Mouse (Mus musculus) hindbrain, embryonic 15.5 days (tissue): Measurements from ENCODE around the gene Gipc2. TPM values are rescaled to one million over a fixed set of nuclear protein-coding genes. Genes with fewer than 3 reads are reported as not detected.
"Not testable (repeated sequence)": the region's sequence is repeated elsewhere in the genome, so short reads cannot be mapped to it uniquely, and the experiment has no call there.

Experiments used
- ATAC-seq: fragments of 200-750 bp; cut with Nextera tagmentation; 2 replicates; pipeline ENCODE4 v1.8.0; 2017; ENCODE audit warnings: low read depth, moderate number of reproducible peaks, moderate TSS enrichment; ENCODE audit not compliant: low FRiP score
- H3K27ac ChIP-seq: fragments of 300-500 bp; sonication (generic); replicated peaks from 2 replicates; pipeline ENCODE4 v1.5.1; 2015; ENCODE audit warnings: mild to moderate bottlenecking, inconsistent platforms
- H3K27me3 ChIP-seq: fragments of 300-500 bp; sonication (generic); 2 replicates; pipeline ENCODE4 v1.6.1; 2015; ENCODE audit warnings: control low read depth, inconsistent platforms
- H3K36me3 ChIP-seq: fragments of 300-500 bp; sonication (generic); 2 replicates; pipeline ENCODE4 v1.6.1; 2015; ENCODE audit warnings: control low read depth, inconsistent platforms
- H3K4me1 ChIP-seq: fragments of 300-500 bp; sonication (generic); replicated peaks from 2 replicates; pipeline ENCODE4 v1.6.1; 2015; ENCODE audit warnings: control low read depth, inconsistent platforms
- H3K4me2 ChIP-seq: fragments of 300-500 bp; sonication (generic); 2 replicates; pipeline ENCODE4 v1.6.1; 2015; ENCODE audit warnings: moderate library complexity, mild to moderate bottlenecking, inconsistent platforms
- H3K4me3 ChIP-seq: fragments of 300-500 bp; sonication (generic); 2 replicates; pipeline ENCODE4 v1.5.1; 2015; ENCODE audit warnings: mild to moderate bottlenecking, inconsistent platforms
- H3K9ac ChIP-seq: fragments of 300-500 bp; sonication (generic); 2 replicates; pipeline ENCODE4 v1.6.1; 2015; ENCODE audit warnings: inconsistent platforms
- H3K9me3 ChIP-seq: fragments of 300-500 bp; sonication (generic); 2 replicates; pipeline ENCODE4 v1.6.1; 2016; ENCODE audit warnings: control low read depth, inconsistent platforms
- WGBS: fragments of 180-500 bp; shearing (Covaris S2); methylation state at CpG from one replicate; pipeline ENCODE4 v1.1.7; 2015; 5-methylcytosine and 5-hydroxymethylcytosine counted together
- polyA plus RNA-seq: library from polyadenylated mRNA; unstranded; fragments of >200 nt; fragmentation: Nextera tagmentation; extraction: Ambion mirVana; gene quantifications from 2 replicates; pipeline ENCODE4 v1.2.1, GENCODE M21; 2015

Gene Gipc2
- polyA plus RNA-seq, 1 experiment from 2014 or later: 13.7 TPM

GRCm38 (mm10) chr3:152202942-152203341 is 36.9 kb upstream of the Gipc2 start:
- Histone ChIP-seq H3K4me2 (no peak overlapping the region), H3K4me3 (no peak overlapping the region), H3K27me3 (no peaks in the 10 kb centered on the region), H3K27ac (no peak overlapping the region), H3K4me1 (no peaks in the 10 kb centered on the region), H3K9me3 (no peaks in the 10 kb centered on the region), H3K36me3 (no peaks in the 10 kb centered on the region), H3K9ac (no peak overlapping the region)
- ATAC-seq: no peak

GRCm38 (mm10) chr3:152201651-152202050 is 35.6 kb upstream of the Gipc2 start:
- Histone ChIP-seq H3K27ac (no peak overlapping the region), H3K4me1 (no peaks in the 10 kb centered on the region), H3K9me3 (no peaks in the 10 kb centered on the region), H3K27me3 (no peaks in the 10 kb centered on the region), H3K4me3 (no peak overlapping the region), H3K4me2 (no peak overlapping the region), H3K36me3 (no peaks in the 10 kb centered on the region), H3K9ac (no peak overlapping the region)
- WGBS: 88% methylated on average over 2 of the region's 2 CpGs
- no peak for ATAC-seq

DNA sequence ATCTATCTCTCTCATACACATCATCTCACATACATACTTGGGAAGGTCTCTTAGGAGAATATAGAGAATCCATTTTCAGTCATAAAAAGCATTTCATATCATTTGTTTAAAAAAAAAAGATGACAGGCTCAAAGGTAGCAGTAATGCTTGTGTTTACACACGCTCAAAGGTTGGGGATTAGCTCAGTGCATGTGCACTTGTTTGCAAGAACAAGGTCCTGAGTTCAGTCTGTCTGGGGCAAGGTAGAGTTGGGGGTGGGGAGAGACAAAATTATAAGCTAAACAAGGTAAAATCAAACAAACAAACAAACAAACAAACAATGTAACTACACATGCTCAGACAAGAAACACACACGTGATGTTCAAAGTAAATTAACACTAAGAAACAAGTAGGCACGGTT is 35.2 kb upstream of the Gipc2 start:
- WGBS: 94% methylated on average over 3 of the region's 3 CpGs
- ATAC-seq: no peak
- no peak overlapping the region for H3K27ac ChIP-seq

DNA sequence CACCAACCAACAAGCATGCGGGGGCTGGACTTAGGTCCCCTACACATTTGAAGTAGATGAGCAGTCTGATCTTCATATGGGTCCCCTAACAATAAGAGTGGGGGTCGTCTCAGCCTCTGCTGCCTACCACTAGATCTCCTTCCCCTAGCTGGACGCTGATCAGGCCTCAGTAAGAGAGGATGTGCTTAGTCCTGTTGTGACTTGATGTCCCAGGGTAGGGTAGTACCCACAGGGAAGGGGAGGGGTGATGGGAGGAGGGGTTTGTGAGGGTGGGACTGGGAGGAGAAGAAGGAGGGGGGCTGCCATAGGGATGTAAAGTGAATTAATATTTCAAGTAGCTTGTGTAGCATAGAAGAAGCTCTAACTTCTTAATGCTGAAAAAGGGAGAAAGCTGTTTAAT is 33.1 kb upstream of the Gipc2 start:
- no peaks in the 10 kb centered on the region for H3K9me3 ChIP-seq

More for the DNA sequence above, 35.2 kb upstream of the Gipc2 start:
- H3K4me3 ChIP-seq: no peak overlapping the region
- H3K27me3 ChIP-seq: no peaks in the 10 kb centered on the region
- no peaks in the 10 kb centered on the region for H3K4me1 ChIP-seq
- H3K4me2 ChIP-seq: no peak overlapping the region
- H3K36me3 ChIP-seq: no peaks in the 10 kb centered on the region
- no peak overlapping the region for H3K9ac ChIP-seq
- no peaks in the 10 kb centered on the region for H3K9me3 ChIP-seq

DNA sequence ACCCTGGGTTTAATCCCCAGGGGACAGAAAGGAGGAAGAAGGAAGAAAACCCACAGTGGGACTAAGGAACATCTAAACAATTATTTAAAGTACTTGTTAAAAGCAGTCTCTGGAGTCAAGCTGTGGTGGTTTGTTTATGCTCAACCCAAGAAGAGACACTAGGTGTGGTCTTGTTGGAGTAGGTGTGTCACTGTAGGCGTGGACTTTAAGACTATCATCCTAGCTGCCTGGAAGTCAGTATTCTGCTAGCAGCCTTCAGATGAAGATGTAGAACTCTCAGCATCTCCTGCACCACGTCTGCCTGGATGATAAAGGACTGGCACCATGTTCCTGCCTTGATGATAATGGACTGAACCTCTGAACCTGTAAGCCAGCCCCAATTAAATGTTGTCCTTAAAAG is 31.2 kb upstream of the Gipc2 start:
- not testable (repeated sequence) for H3K4me2 ChIP-seq, H3K9me3 ChIP-seq, H3K4me3 ChIP-seq, H3K9ac ChIP-seq, H3K27ac ChIP-seq, H3K4me1 ChIP-seq, H3K36me3 ChIP-seq, ATAC-seq, H3K27me3 ChIP-seq
- WGBS: 36% methylated on average over 2 of the region's 2 CpGs

More for the DNA sequence above, 33.1 kb upstream of the Gipc2 start:
- Histone ChIP-seq H3K4me1 (no peaks in the 10 kb centered on the region), H3K27me3 (no peaks in the 10 kb centered on the region), H3K27ac (no peak overlapping the region), H3K4me2 (no peak overlapping the region), H3K4me3 (no peak overlapping the region), H3K36me3 (no peaks in the 10 kb centered on the region), H3K9ac (no peak overlapping the region)
- no peak for ATAC-seq
- 71% methylated on average over 3 of the region's 3 CpGs for WGBS

DNA sequence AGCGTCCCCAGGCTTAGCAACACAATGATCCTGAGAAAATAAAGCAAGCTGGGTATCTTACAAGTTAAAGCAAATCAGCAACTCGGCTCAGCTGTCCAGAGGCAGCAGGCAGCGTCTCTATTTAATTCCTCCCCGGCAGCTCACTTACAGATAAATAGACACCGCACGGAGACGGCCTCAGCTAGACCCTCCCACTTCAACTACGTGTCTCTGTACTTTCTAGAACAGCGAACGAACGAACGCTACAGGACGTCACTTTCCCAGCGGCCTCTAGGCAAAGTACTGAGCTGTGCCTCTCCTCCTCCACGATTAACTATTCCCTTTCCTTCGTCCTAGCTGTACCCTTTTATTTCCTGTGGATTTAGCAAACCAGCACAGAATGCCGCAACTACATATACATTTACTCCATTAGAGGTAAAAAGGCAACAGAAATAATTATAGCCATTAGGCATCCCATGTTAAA is 27.6 kb upstream of the Gipc2 start:
- H3K27me3 ChIP-seq: no peaks in the 10 kb centered on the region
- H3K4me2 ChIP-seq: peak overlapping the region; percentile 64
- WGBS: 1% methylated on average over 17 of the region's 17 CpGs
- H3K9me3 ChIP-seq: no peaks in the 10 kb centered on the region
- no peaks in the 10 kb centered on the region for H3K36me3 ChIP-seq
- H3K4me3 ChIP-seq: peak overlapping the region; percentile 54
- peak overlapping the region; percentile 83 for H3K27ac ChIP-seq
- H3K4me1 ChIP-seq: peaks cover 29% of the 10 kb centered on the region
- peak; percentile 100 for ATAC-seq
- H3K9ac ChIP-seq: peak overlapping the region; percentile 54

GRCm38 (mm10) chr3:152193177-152193576 is 27.1 kb upstream of the Gipc2 start:
- peak overlapping the region; percentile 64 for H3K4me2 ChIP-seq
- 10% methylated on average over 7 of the region's 7 CpGs for WGBS
- peaks cover 29% of the 10 kb centered on the region for H3K4me1 ChIP-seq
- H3K27me3 ChIP-seq: no peaks in the 10 kb centered on the region
- peak overlapping the region; percentile 83 for H3K27ac ChIP-seq
- no peak for ATAC-seq
- no peaks in the 10 kb centered on the region for H3K36me3 ChIP-seq
- H3K9ac ChIP-seq: peak overlapping the region; percentile 54
- no peaks in the 10 kb centered on the region for H3K9me3 ChIP-seq
- H3K4me3 ChIP-seq: peak overlapping the region; percentile 54

- no peaks in the 10 kb centered on the region for H3K9me3 ChIP-seq
- H3K27me3 ChIP-seq: no peaks in the 10 kb centered on the region
- H3K4me3 ChIP-seq: peak overlapping the region; percentile 44
- peak overlapping the region; percentile 58; the same call in 1 of the 2 replicates for H3K27ac ChIP-seq
- no peak for ATAC-seq
- H3K36me3 ChIP-seq: no peaks in the 10 kb centered on the region
- H3K4me1 ChIP-seq: peaks cover 29% of the 10 kb centered on the region
- peak overlapping the region; percentile 18 for H3K9ac ChIP-seq
- H3K4me2 ChIP-seq: peak overlapping the region; percentile 60
- 34% methylated on average over 10 of the region's 11 CpGs for WGBS
These were observed 26.4 kb upstream of the Gipc2 start for GRCm38 (mm10) chr3:152192238-152192931.

- Histone ChIP-seq H3K4me2 (peak overlapping the region; percentile 60), H3K9me3 (no peaks in the 10 kb centered on the region), H3K9ac (peak overlapping the region; percentile 18; the same call in 1 of the 2 replicates), H3K27me3 (no peaks in the 10 kb centered on the region), H3K27ac (peak overlapping the region; percentile 58; the same call in 1 of the 2 replicates), H3K36me3 (no peaks in the 10 kb centered on the region), H3K4me3 (peak overlapping the region; percentile 44), H3K4me1 (peaks cover 29% of the 10 kb centered on the region)
- 35% methylated on average over 6 of the region's 6 CpGs for WGBS
- no peak; the same call in 1 of the 2 replicates for ATAC-seq
These were observed 25.8 kb upstream of the Gipc2 start for GRCm38 (mm10) chr3:152191791-152192237.

- Histone ChIP-seq H3K9ac (peak overlapping the region; percentile 30), H3K27ac (no peak overlapping the region), H3K36me3 (peaks cover 6% of the 10 kb centered on the region), H3K27me3 (no peaks in the 10 kb centered on the region), H3K4me1 (peaks cover 29% of the 10 kb centered on the region), H3K4me3 (peak overlapping the region; percentile 8; the same call in 1 of the 2 replicates), H3K4me2 (peak overlapping the region; percentile 60), H3K9me3 (no peaks in the 10 kb centered on the region)
- ATAC-seq: no peak
- WGBS: 79% methylated on average over 9 of the region's 9 CpGs
These were observed 24.8 kb upstream of the Gipc2 start for GRCm38 (mm10) chr3:152190679-152191477.

DNA sequence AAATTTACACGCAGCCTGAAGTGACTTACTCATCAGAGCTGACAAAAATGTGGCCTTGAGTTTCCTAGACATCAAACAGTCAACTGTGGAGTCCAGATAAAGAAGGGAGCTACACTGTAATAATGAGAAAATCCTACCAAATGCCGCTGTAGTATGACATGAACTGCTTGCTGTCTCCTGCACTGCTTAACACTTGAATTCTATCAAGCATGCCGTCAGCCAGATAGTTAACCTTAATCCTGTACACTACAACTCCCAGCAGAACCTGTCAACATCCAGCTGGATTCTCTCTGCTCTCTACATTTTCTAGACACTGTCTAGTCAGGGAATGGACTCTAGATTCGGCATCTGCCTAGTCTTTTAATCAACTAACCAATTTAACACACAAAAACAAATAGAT is 23.3 kb upstream of the Gipc2 start:
- H3K27ac ChIP-seq: no peak overlapping the region
- H3K36me3 ChIP-seq: peaks cover 10% of the 10 kb centered on the region
- H3K27me3 ChIP-seq: no peaks in the 10 kb centered on the region
- H3K4me3 ChIP-seq: no peak overlapping the region
- H3K4me1 ChIP-seq: peaks cover 29% of the 10 kb centered on the region
- H3K9me3 ChIP-seq: no peaks in the 10 kb centered on the region
- 77% methylated on average over 4 of the region's 4 CpGs for WGBS
- ATAC-seq: no peak
- H3K9ac ChIP-seq: no peak overlapping the region
- H3K4me2 ChIP-seq: no peak overlapping the region

- Histone ChIP-seq H3K4me3 (no peak overlapping the region), H3K4me1 (peaks cover 15% of the 10 kb centered on the region), H3K4me2 (no peak overlapping the region), H3K9me3 (no peaks in the 10 kb centered on the region), H3K36me3 (peaks cover 16% of the 10 kb centered on the region), H3K27me3 (no peaks in the 10 kb centered on the region), H3K27ac (no peak overlapping the region), H3K9ac (no peak overlapping the region)
- WGBS: 92% methylated on average over 6 of the region's 6 CpGs
- no peak for ATAC-seq
These were observed 20.1 kb upstream of the Gipc2 start for GRCm38 (mm10) chr3:152186106-152186505.
